Mouse (Mus musculus) embryonic facial prominence, embryonic 11.5 days (tissue): ENCODE measurements around the gene Brd4. TPM values are rescaled to one million over a fixed set of nuclear protein-coding genes. Genes with fewer than 3 reads are reported as not detected.

ENCODE experiments used
- polyA plus RNA-seq: library from polyadenylated mRNA; unstranded; fragments of >200 nt; fragmentation: Nextera tagmentation; extraction: Ambion mirVana; gene quantifications from 2 replicates; pipeline ENCODE4 v1.2.1, GENCODE M21; 2014

Gene Brd4
- polyA plus RNA-seq, 1 experiment from 2014 or later: 81.5 TPM

Other genes with a start within 250 kb of the Brd4 start
- gene Rrp1b, start 248.6 kb downstream of the Brd4 start, polyA plus RNA-seq: 64.3 and 65.1 TPM in 2 replicates
- 0.32 and 0.59 TPM in 2 replicates for gene Hsf2bp, start 248.4 kb downstream of the Brd4 start, polyA plus RNA-seq
- gene Notch3, start 117.9 kb downstream of the Brd4 start, polyA plus RNA-seq: 17.7 and 18.2 TPM in 2 replicates
- gene Ephx3, start 95.2 kb downstream of the Brd4 start, polyA plus RNA-seq: not detected in 2 replicates
- gene Akap8, start 36.5 kb upstream of the Brd4 start, polyA plus RNA-seq: 53.4 and 53.9 TPM in 2 replicates
- 44.3 and 56.2 TPM in 2 replicates for gene Akap8l, start 65.9 kb upstream of the Brd4 start, polyA plus RNA-seq
- 27.5 and 31.9 TPM in 2 replicates for gene Wiz, start 104.7 kb upstream of the Brd4 start, polyA plus RNA-seq
- gene Rasal3, start 118.9 kb upstream of the Brd4 start, polyA plus RNA-seq: 0.63 and 0.77 TPM in 2 replicates
- gene Pglyrp2, start 139.4 kb upstream of the Brd4 start, polyA plus RNA-seq: not detected in 2 replicates
- 0.46 and 0.98 TPM in 2 replicates for gene Cyp4f39, start 168.0 kb upstream of the Brd4 start, polyA plus RNA-seq
- 4.0 and 7.1 TPM in 2 replicates for gene Cyp4f17, start 221.3 kb upstream of the Brd4 start, polyA plus RNA-seq